Mouse (Mus musculus): ENCODE measurements around the gene Alb. TPM values are rescaled to one million over a fixed set of nuclear protein-coding genes. Genes with fewer than 3 reads are reported as not detected.

Alb gene
- polyA plus RNA-seq (2016; fragmentation: Nextera tagmentation; extraction: Ambion mirVana) = 0.59 and 0.93 TPM in 2 replicates

GRCm38 (mm10) chr5:90460619-90461018 is at the start of gene Alb:
Gene Alb (plus strand): TSS chr5:90460897.
- Histone ChIP-seq H3K4me3 (replicated peaks) (no peak within 1 kb of the TSS), H3K4me2 (no peak within 1 kb of the TSS), H3K27ac (no peak within 1 kb of the TSS), H3K27me3 (0 out of 2 replicates have a peak, but pooled peaks cover 4% of the 10 kb centered on the region), H3K36me3 (no peaks in the 10 kb centered on the region), H3K9ac (replicated peaks) (no peak within 1 kb of the TSS), H3K4me1 (replicated peaks) (no peaks in the 10 kb centered on the region), H3K9me3 (no peaks in the 10 kb centered on the region)
- WGBS = 69% methylated on average over 8 of the region's 8 CpGs
- ATAC-seq (ENCODE audit: insufficient number of reproducible peaks, insufficient read depth, low FRiP score, low TSS enrichment, low read depth) = no peak

- H3K4me3 ChIP-seq (replicated peaks) = no peak overlapping the region
- WGBS = 85% methylated on average over 8 of the region's 8 CpGs
- H3K9me3 ChIP-seq = no peaks in the 10 kb centered on the region
- no peak overlapping the region for H3K4me2 ChIP-seq
- H3K36me3 ChIP-seq = no peaks in the 10 kb centered on the region
- no peak overlapping the region for H3K27ac ChIP-seq
- ATAC-seq (ENCODE audit: insufficient number of reproducible peaks, insufficient read depth, low FRiP score, low TSS enrichment, low read depth) = no peak
- no peak overlapping the region for H3K9ac ChIP-seq (replicated peaks)
- no peaks in the 10 kb centered on the region for H3K27me3 ChIP-seq
- H3K4me1 ChIP-seq (replicated peaks) = peaks cover 4% of the 10 kb centered on the region; the same call in 1 of the 2 replicates
These were observed 46.4 kb upstream of the Alb start for GRCm38 (mm10) chr5:90414142-90414924.

- 49% methylated on average over 6 of the region's 6 CpGs for WGBS
These were observed 45.8 kb upstream of the Alb start for GRCm38 (mm10) chr5:90414925-90415295.

GRCm38 (mm10) chr5:90424625-90425024 is 36.1 kb upstream of the Alb start:
- Histone ChIP-seq H3K4me2 (no peak overlapping the region), H3K9me3 (no peaks in the 10 kb centered on the region), H3K36me3 (no peaks in the 10 kb centered on the region), H3K9ac (replicated peaks) (no peak overlapping the region), H3K4me3 (replicated peaks) (no peak overlapping the region), H3K4me1 (replicated peaks) (no peaks in the 10 kb centered on the region), H3K27ac (no peak overlapping the region), H3K27me3 (no peaks in the 10 kb centered on the region)
- ATAC-seq (ENCODE audit: insufficient number of reproducible peaks, insufficient read depth, low FRiP score, low TSS enrichment, low read depth) = no peak
- 81% methylated on average over 5 of the region's 5 CpGs for WGBS

More at GRCm38 (mm10) chr5:90414925-90415295, 45.8 kb upstream of the Alb start:
- no peak overlapping the region for H3K4me2 ChIP-seq
- H3K9ac ChIP-seq (replicated peaks) = no peak overlapping the region
- ATAC-seq (ENCODE audit: insufficient number of reproducible peaks, insufficient read depth, low FRiP score, low TSS enrichment, low read depth) = no peak
- H3K4me3 ChIP-seq (replicated peaks) = no peak overlapping the region
- H3K36me3 ChIP-seq = no peaks in the 10 kb centered on the region
- H3K27ac ChIP-seq = no peak overlapping the region
- H3K4me1 ChIP-seq (replicated peaks) = peaks cover 4% of the 10 kb centered on the region; the same call in 1 of the 2 replicates
- no peaks in the 10 kb centered on the region for H3K9me3 ChIP-seq
- no peaks in the 10 kb centered on the region for H3K27me3 ChIP-seq

GRCm38 (mm10) chr5:90425191-90425590 is 35.5 kb upstream of the Alb start:
- ATAC-seq (ENCODE audit: insufficient number of reproducible peaks, insufficient read depth, low FRiP score, low TSS enrichment, low read depth) = no peak
- Histone ChIP-seq H3K4me1 (replicated peaks) (no peaks in the 10 kb centered on the region), H3K36me3 (no peaks in the 10 kb centered on the region), H3K4me2 (no peak overlapping the region), H3K4me3 (replicated peaks) (no peak overlapping the region), H3K27ac (no peak overlapping the region), H3K9ac (replicated peaks) (no peak overlapping the region), H3K9me3 (no peaks in the 10 kb centered on the region), H3K27me3 (no peaks in the 10 kb centered on the region)
- 84% methylated on average over 3 of the region's 3 CpGs for WGBS

GRCm38 (mm10) chr5:90431053-90431452 is 29.6 kb upstream of the Alb start:
- ATAC-seq (ENCODE audit: insufficient number of reproducible peaks, insufficient read depth, low FRiP score, low TSS enrichment, low read depth) = no peak
- Histone ChIP-seq H3K36me3 (no peaks in the 10 kb centered on the region), H3K9me3 (no peaks in the 10 kb centered on the region), H3K4me3 (replicated peaks) (no peak overlapping the region), H3K9ac (replicated peaks) (no peak overlapping the region), H3K27ac (no peak overlapping the region), H3K4me1 (replicated peaks) (no peaks in the 10 kb centered on the region), H3K4me2 (no peak overlapping the region), H3K27me3 (no peaks in the 10 kb centered on the region)
- WGBS = 68% methylated on average over 9 of the region's 9 CpGs

- Histone ChIP-seq H3K4me3 (replicated peaks) (no peak overlapping the region), H3K9ac (replicated peaks) (no peak overlapping the region), H3K4me2 (no peak overlapping the region), H3K4me1 (replicated peaks) (no peaks in the 10 kb centered on the region), H3K9me3 (no peaks in the 10 kb centered on the region), H3K27ac (no peak overlapping the region), H3K27me3 (no peaks in the 10 kb centered on the region), H3K36me3 (no peaks in the 10 kb centered on the region)
- 82% methylated on average over 4 of the region's 4 CpGs for WGBS
- no peak for ATAC-seq (ENCODE audit: insufficient number of reproducible peaks, insufficient read depth, low FRiP score, low TSS enrichment, low read depth)
These were observed 21.5 kb upstream of the Alb start for GRCm38 (mm10) chr5:90439157-90439556.

GRCm38 (mm10) chr5:90447577-90447976 is 13.1 kb upstream of the Alb start:
- H3K27ac ChIP-seq = no peak overlapping the region
- no peaks in the 10 kb centered on the region for H3K9me3 ChIP-seq
- 85% methylated on average over 3 of the region's 3 CpGs for WGBS
- no peak overlapping the region for H3K4me2 ChIP-seq
- H3K4me1 ChIP-seq (replicated peaks) = no peaks in the 10 kb centered on the region
- H3K36me3 ChIP-seq = no peaks in the 10 kb centered on the region
- no peak for ATAC-seq (ENCODE audit: insufficient number of reproducible peaks, insufficient read depth, low FRiP score, low TSS enrichment, low read depth)
- H3K27me3 ChIP-seq = no peaks in the 10 kb centered on the region
- H3K4me3 ChIP-seq (replicated peaks) = no peak overlapping the region
- no peak overlapping the region for H3K9ac ChIP-seq (replicated peaks)

- Histone ChIP-seq H3K4me2 (no peak overlapping the region), H3K9ac (replicated peaks) (no peak overlapping the region), H3K36me3 (no peaks in the 10 kb centered on the region), H3K4me3 (replicated peaks) (no peak overlapping the region), H3K4me1 (replicated peaks) (no peaks in the 10 kb centered on the region), H3K9me3 (no peaks in the 10 kb centered on the region), H3K27ac (no peak overlapping the region), H3K27me3 (no peaks in the 10 kb centered on the region)
- WGBS = 83% methylated on average over 5 of the region's 5 CpGs
- ATAC-seq (ENCODE audit: insufficient number of reproducible peaks, insufficient read depth, low FRiP score, low TSS enrichment, low read depth) = no peak
These were observed 10.7 kb upstream of the Alb start for GRCm38 (mm10) chr5:90449961-90450360.

GRCm38 (mm10) chr5:90452711-90453110 is 8.0 kb upstream of the Alb start:
- H3K9me3 ChIP-seq = no peaks in the 10 kb centered on the region
- no peaks in the 10 kb centered on the region for H3K27me3 ChIP-seq
- no peaks in the 10 kb centered on the region for H3K4me1 ChIP-seq (replicated peaks)
- H3K4me3 ChIP-seq (replicated peaks) = no peak overlapping the region
- H3K4me2 ChIP-seq = no peak overlapping the region
- no peak for ATAC-seq (ENCODE audit: insufficient number of reproducible peaks, insufficient read depth, low FRiP score, low TSS enrichment, low read depth)
- no peak overlapping the region for H3K9ac ChIP-seq (replicated peaks)
- no peak overlapping the region for H3K27ac ChIP-seq
- no peaks in the 10 kb centered on the region for H3K36me3 ChIP-seq
- 85% methylated on average over 4 of the region's 4 CpGs for WGBS

- no peaks in the 10 kb centered on the region for H3K36me3 ChIP-seq
- WGBS = 81% methylated on average over 1 of the region's 1 CpGs
- H3K4me2 ChIP-seq = no peak overlapping the region
- no peak for ATAC-seq (ENCODE audit: insufficient number of reproducible peaks, insufficient read depth, low FRiP score, low TSS enrichment, low read depth)
- no peak overlapping the region for H3K9ac ChIP-seq (replicated peaks)
- no peaks in the 10 kb centered on the region for H3K9me3 ChIP-seq
- H3K27ac ChIP-seq = no peak overlapping the region
- no peak overlapping the region for H3K4me3 ChIP-seq (replicated peaks)
- no peaks in the 10 kb centered on the region for H3K27me3 ChIP-seq
- H3K4me1 ChIP-seq (replicated peaks) = no peaks in the 10 kb centered on the region
These were observed 3.5 kb upstream of the Alb start for GRCm38 (mm10) chr5:90457241-90457640.

GRCm38 (mm10) chr5:90458727-90459126 is 2.0 kb upstream of the Alb start:
- ATAC-seq (ENCODE audit: insufficient number of reproducible peaks, insufficient read depth, low FRiP score, low TSS enrichment, low read depth) = no peak
- Histone ChIP-seq H3K27me3 (no peaks in the 10 kb centered on the region), H3K27ac (no peak overlapping the region), H3K36me3 (no peaks in the 10 kb centered on the region), H3K4me3 (replicated peaks) (no peak overlapping the region), H3K4me2 (no peak overlapping the region), H3K9me3 (no peaks in the 10 kb centered on the region), H3K4me1 (replicated peaks) (no peaks in the 10 kb centered on the region), H3K9ac (replicated peaks) (no peak overlapping the region)
- WGBS = 66% methylated on average over 5 of the region's 5 CpGs

Data from limb, embryonic 12.5 days (tissue).